Mouse (Mus musculus) brain, embryonic 14.5 days (tissue): ENCODE measurements at regions not wholly inside any gene's neighbourhood (a gene's known extent, or its start where the extent isn't known, plus 50 kb on each side); places are given as distances from the start of the nearest gene placed in this dataset.

Experiments used
- CTCF ChIP-seq: fragments of 200-500 bp; IDR thresholded peaks from 2 replicates; pipeline ENCODE4 v1.5.1; 2012; ENCODE audit warnings: inconsistent platforms, mild to moderate bottlenecking, moderate library complexity, borderline replicate concordance; ENCODE audit not compliant: insufficient read depth, insufficient read length; ENCODE audit errors: extremely low read depth
- POLR2A ChIP-seq: fragments of 200-500 bp; IDR thresholded peaks from 2 replicates; pipeline ENCODE4 v1.6.1; 2012; ENCODE audit warnings: mild to moderate bottlenecking, inconsistent platforms, borderline replicate concordance; ENCODE audit not compliant: poor library complexity, insufficient read depth, insufficient read length, severe bottlenecking; ENCODE audit errors: extremely low read depth

- no peak for TF ChIP-seq CTCF
- TF ChIP-seq POLR2A = no peak
Observed at GRCm38 (mm10) chr14:48804098-48804497, 130.5 kb upstream of the Otx2 start.
